Comparison of ENCODE assay signal across 23 mouse cellular contexts in genomic region chr19:58412811-58413210, GRCm38 (mm10). TPM values are rescaled to one million over a fixed set of nuclear protein-coding genes. Genes with fewer than 3 reads are reported as not detected.
DNase-seq lines count a peak whose midpoint lies in the region; ATAC-seq and TF ChIP-seq lines count a peak whose summit lies in the region.
"Had no signal": no experiment of that assay in that cellular context is flagged by ENCODE, and none has a peak within 500 bp of the region (broad histone marks: within the 10 kb centered on the region; RNA-seq: fewer than 3 reads in every experiment).

No protein-coding gene starts in this region.

- TF ChIP-seq POLR2A in liver, adult 2 months (IDR thresholded peaks at IDR 0.05; ENCODE audit: extremely low read depth, insufficient read depth, low read length) = no peak

- no peaks in the 10 kb centered on the region for H3K27me3 ChIP-seq in heart, embryonic 13.5 days (replicated peaks)
- H3K27me3 ChIP-seq in liver, adult 2 months (ENCODE audit: control insufficient read depth, insufficient read depth, low read length) = no peaks in the 10 kb centered on the region
- H3K27me3 ChIP-seq: forebrain, embryonic 12.5 days; hindbrain, embryonic 15.5 days had no signal

- peak overlapping the region; percentile 62; the same call in 1 of the 2 replicates for H3K4me2 ChIP-seq in heart, embryonic 13.5 days
- H3K4me2 ChIP-seq: forebrain, embryonic 12.5 days had no signal

- no peak for ATAC-seq in heart, embryonic 13.5 days (ENCODE audit: extremely low read depth, insufficient number of reproducible peaks, low FRiP score, low TSS enrichment)
- ATAC-seq: activated CD4-positive, CD25-positive, alpha-beta regulatory T cell, adult 4 months; forebrain, postnatal 0 days; inflammation-experienced regulatory T-cells, adult 6 months; midbrain, embryonic 16.5 days had no signal

- H3K36me3 ChIP-seq in heart, embryonic 13.5 days = no peaks in the 10 kb centered on the region
- peaks cover 41% of the 10 kb centered on the region for H3K36me3 ChIP-seq in liver, adult 2 months (ENCODE audit: control insufficient read depth, insufficient read depth, low read length)
- H3K36me3 ChIP-seq: forebrain, embryonic 12.5 days; hindbrain, embryonic 10.5 days; hindbrain, embryonic 15.5 days; midbrain, embryonic 10.5 days had no signal

- no peak for DNase-seq in heart, adult 11 months
- DNase-seq in liver, adult 2 months (ENCODE audit: extremely low read depth, low read depth, low spot score) = peak; percentile 66
- no peak for DNase-seq in liver
- DNase-seq in 3T3-L1 (ENCODE audit: low read depth, low spot score) = peak; percentile 27
- peak; percentile 40 for DNase-seq in fibroblast of lung, adult 2 months (ENCODE audit: low read depth)
- DNase-seq in gastrocnemius, postnatal 36 days = no peak
- DNase-seq: cerebellum, adult 18-20 months; layer of hippocampus, postnatal 36 days; right cerebral cortex, postnatal 25 days; thymus, adult 18-20 months; thymus, postnatal 25 days had no signal

- intact Hi-C loops in gastrocnemius, postnatal 36 days (cut with DNase I) = no loop called here

- 60% methylated on average over 2 of the region's 3 CpGs for WGBS in heart, embryonic 13.5 days
- WGBS in liver, adult 2 months = 46% methylated on average over 2 of the region's 3 CpGs

- H3K79me2 ChIP-seq in liver, adult 2 months (ENCODE audit: control insufficient read depth, insufficient read depth, low read length) = peaks cover 29% of the 10 kb centered on the region

- no peak for TF ChIP-seq CTCF in liver, adult 2 months (IDR thresholded peaks at IDR 0.05; ENCODE audit: low read depth, low read length)

- 0 out of 2 replicates have a peak, but pooled peaks cover 8% of the 10 kb centered on the region for H3K9me3 ChIP-seq in heart, embryonic 13.5 days
- H3K9me3 ChIP-seq: forebrain, embryonic 12.5 days; hindbrain, embryonic 15.5 days had no signal

- no peak overlapping the region for H3K9ac ChIP-seq in heart, embryonic 13.5 days
- H3K9ac ChIP-seq in liver, adult 2 months (ENCODE audit: low read depth, low read length) = no peak overlapping the region
- H3K9ac ChIP-seq: forebrain, embryonic 12.5 days; forebrain, postnatal 0 days; hindbrain, embryonic 15.5 days; liver, embryonic 14.5 days had no signal

- H3K4me1 ChIP-seq in heart, embryonic 13.5 days = 0 out of 2 replicates have a peak, but pooled peaks cover 4% of the 10 kb centered on the region
- peaks cover 12% of the 10 kb centered on the region for H3K4me1 ChIP-seq in liver, adult 2 months (ENCODE audit: control insufficient read depth, insufficient read depth, low read length)
- H3K4me1 ChIP-seq: forebrain, embryonic 12.5 days; midbrain, embryonic 10.5 days had no signal

- H3K27ac ChIP-seq in heart, embryonic 13.5 days (replicated peaks) = no peak overlapping the region
- no peak overlapping the region for H3K27ac ChIP-seq in liver, adult 2 months (replicated peaks; ENCODE audit: insufficient read depth, low read depth, low read length)
- H3K27ac ChIP-seq: forebrain, embryonic 12.5 days; hindbrain, embryonic 10.5 days; hindbrain, embryonic 15.5 days; liver, embryonic 14.5 days; midbrain, embryonic 10.5 days had no signal

- no peak overlapping the region for H3K4me3 ChIP-seq in heart, embryonic 13.5 days
- no peak overlapping the region for H3K4me3 ChIP-seq in liver, adult 2 months (ENCODE audit: insufficient read depth, low read depth, low read length)
- H3K4me3 ChIP-seq: erythroblast, embryonic 14.5 days; forebrain, embryonic 12.5 days; hindbrain, embryonic 10.5 days; hindbrain, embryonic 15.5 days; midbrain, embryonic 10.5 days had no signal

RNA-seq across cellular contexts. Expression of gene Gfra1, which starts 42.9 kb away (rescaled TPM):
- 6.1 and 6.6 TPM in 2 replicates for polyA plus RNA-seq in heart, embryonic 13.5 days (2015; fragmentation: Nextera tagmentation; extraction: Ambion mirVana)
- total RNA-seq in liver, adult 2 months (2014; rRNA removed) = 101 and 109 TPM in 2 replicates
- 38.9 and 42.4 TPM in 2 replicates for polyA plus RNA-seq in liver, adult 2 months (2012; rRNA removed)
- total RNA-seq in gastrocnemius, postnatal 36 days (2021) = 1 to 10 TPM; 2.3 to 2.9 TPM
- total RNA-seq: neutrophil, adult 5-6 weeks had no signal
- polyA plus RNA-seq: erythroblast, embryonic 14.5 days had no signal

Comparison
In these comparisons a context has a peak if more than half of its experiments do, and no peak if none do; other contexts are left out.
1. DNase-seq: peak in liver, adult 2 months (single experiment), 3T3-L1 (single experiment) and fibroblast of lung, adult 2 months (single experiment); none in heart, adult 11 months (single experiment), liver (single experiment) and gastrocnemius, postnatal 36 days (0 of 2).
2. RNA of gene Gfra1, which starts 42.9 kb away (total RNA-seq): 101 to 109 TPM in liver, adult 2 months; 2.3 to 2.9 TPM in gastrocnemius, postnatal 36 days; every median in the first group is over 10 times any median in the second.